ENCODE assay signal across 8 mouse cellular contexts in genomic region chr13:23572218-23573033, GRCm38 (mm10). TPM values are rescaled to one million over a fixed set of nuclear protein-coding genes. Genes with fewer than 3 reads are reported as not detected.
DNase-seq lines count a peak whose midpoint lies in the region; ATAC-seq and TF ChIP-seq lines count a peak whose summit lies in the region.

No protein-coding gene starts in this region.

- no peak for TF ChIP-seq CTCF in lung, postnatal 0 days (IDR thresholded peaks at IDR 0.05)

- WGBS in lung, postnatal 0 days, result 16% methylated on average over 2 of the region's 2 CpGs
- 27% methylated on average over 2 of the region's 2 CpGs for WGBS in intestine, embryonic 15.5 days

- no peak for TF ChIP-seq EP300 in lung, postnatal 0 days (IDR thresholded peaks at IDR 0.05)

- no peaks in the 10 kb centered on the region for H3K36me3 ChIP-seq in lung, postnatal 0 days (ENCODE audit: insufficient read depth, low read length)
- H3K36me3 ChIP-seq in intestine, embryonic 15.5 days, result no peaks in the 10 kb centered on the region
- no peaks in the 10 kb centered on the region for H3K36me3 ChIP-seq in splenic B cell, adult 2 months (ENCODE audit: control insufficient read depth, insufficient read depth, low read length, poor library complexity, severe bottlenecking)

- no peaks in the 10 kb centered on the region for H3K9me3 ChIP-seq in lung, postnatal 0 days (ENCODE audit: low read length)
- H3K9me3 ChIP-seq in intestine, embryonic 15.5 days, result no peaks in the 10 kb centered on the region

- peak; percentile 18 for DNase-seq in lung, postnatal 0 days (ENCODE audit: low spot score)
- no peak for DNase-seq in lung, postnatal 4 days
- DNase-seq in embryo, embryonic 9.5 days (ENCODE audit: extremely low spot score), result peak; percentile 65
- DNase-seq in splenic B cell, adult 2 months (ENCODE audit: low read depth, low spot score), result peak; percentile 13
- DNase-seq in left cerebral cortex, adult 18-20 months (ENCODE audit: low spot score in 2 of 2), result no peak

- no peak for ATAC-seq in lung, postnatal 0 days
- ATAC-seq in intestine, embryonic 15.5 days, result no peak
- ATAC-seq in megakaryocyte-erythroid progenitor cell, adult 5-6 weeks (replicated peaks; ENCODE audit: low FRiP score, low TSS enrichment, poor library complexity, severe bottlenecking), result no peak
- ATAC-seq in monocyte, adult 5-6 weeks (replicated peaks; ENCODE audit: insufficient number of reproducible peaks, low FRiP score, low TSS enrichment, poor library complexity, severe bottlenecking), result no peak

- no peaks in the 10 kb centered on the region for H3K27me3 ChIP-seq in lung, postnatal 0 days (replicated peaks; ENCODE audit: insufficient read depth, low read length)
- no peaks in the 10 kb centered on the region for H3K27me3 ChIP-seq in intestine, embryonic 15.5 days (replicated peaks)
- H3K27me3 ChIP-seq in splenic B cell, adult 2 months (ENCODE audit: control insufficient read depth, insufficient read depth, low read length, poor library complexity, severe bottlenecking), result no peaks in the 10 kb centered on the region

- H3K4me2 ChIP-seq in lung, postnatal 0 days (replicated peaks; ENCODE audit: low read depth, low read length), result peak overlapping the region; percentile 64
- H3K4me2 ChIP-seq in intestine, embryonic 15.5 days (replicated peaks), result peak overlapping the region; percentile 66

- peak overlapping the region; percentile 17; the same call in 1 of the 2 replicates for H3K9ac ChIP-seq in lung, postnatal 0 days (replicated peaks; ENCODE audit: low read depth)
- H3K9ac ChIP-seq in intestine, embryonic 15.5 days, result peak overlapping the region; percentile 56

- H3K4me3 ChIP-seq in lung, postnatal 0 days (ENCODE audit: low read depth, low read length), result peak overlapping the region; percentile 33
- peak overlapping the region; percentile 42 for H3K4me3 ChIP-seq in intestine, embryonic 15.5 days (replicated peaks)

- H3K4me1 ChIP-seq in lung, postnatal 0 days (ENCODE audit: insufficient read depth, low read depth, low read length), result peaks cover 11% of the 10 kb centered on the region; the same call in 1 of the 2 replicates
- 0 out of 2 replicates have a peak, but pooled peaks cover 3% of the 10 kb centered on the region for H3K4me1 ChIP-seq in intestine, embryonic 15.5 days (replicated peaks)

- peak overlapping the region; percentile 48 for H3K27ac ChIP-seq in lung, postnatal 0 days (ENCODE audit: low read length)
- peak overlapping the region; percentile 93 for H3K27ac ChIP-seq in intestine, embryonic 15.5 days

RNA-seq across cellular contexts. Expression of gene Hist1h2bg, which starts 1.2 kb away (rescaled TPM):
- 1.3 and 1.9 TPM in 2 replicates for polyA plus RNA-seq in lung, postnatal 0 days (2015; fragmentation: Nextera tagmentation; extraction: Ambion mirVana)
- 7.1 and 11.5 TPM in 2 replicates for polyA plus RNA-seq in intestine, embryonic 15.5 days (2015; fragmentation: Nextera tagmentation; extraction: Ambion mirVana)
- 386 and 627 TPM in 2 replicates for total RNA-seq in megakaryocyte-erythroid progenitor cell, adult 5-6 weeks (2014; fragmentation: Nextera tagmentation)
- 891 and 1,210 TPM in 2 replicates for total RNA-seq in megakaryocyte-erythroid progenitor cell, adult 5-6 weeks (2017)
- total RNA-seq in left cerebral cortex, adult 18-20 months (2021), result 10 to 100 TPM; 61.6 to 70.8 TPM
- 86.4 to 193 TPM (median 86.9 TPM) in 3 replicates for total RNA-seq in monocyte, adult 5-6 weeks (2017)

RNA-seq across cellular contexts. Expression of gene Hist1h2ae, which starts 1.4 kb away (rescaled TPM):
- 7.1 and 7.9 TPM in 2 replicates for polyA plus RNA-seq in lung, postnatal 0 days (2015; fragmentation: Nextera tagmentation; extraction: Ambion mirVana)
- 76.9 and 89.5 TPM in 2 replicates for polyA plus RNA-seq in intestine, embryonic 15.5 days (2015; fragmentation: Nextera tagmentation; extraction: Ambion mirVana)
- total RNA-seq in megakaryocyte-erythroid progenitor cell, adult 5-6 weeks (2014; fragmentation: Nextera tagmentation), result 5.7 and 12.6 TPM in 2 replicates
- total RNA-seq in megakaryocyte-erythroid progenitor cell, adult 5-6 weeks (2017), result 237 and 359 TPM in 2 replicates
- 1 to 10 TPM; 4.3 to 7.1 TPM for total RNA-seq in left cerebral cortex, adult 18-20 months (2021)
- total RNA-seq in monocyte, adult 5-6 weeks (2017), result 6.1 to 28.4 TPM (median 15.0 TPM) in 3 replicates

RNA-seq across cellular contexts. Expression of gene Hist1h2bf, which starts 1.6 kb away (rescaled TPM):
- polyA plus RNA-seq in lung, postnatal 0 days (2015; fragmentation: Nextera tagmentation; extraction: Ambion mirVana), result 0.48 and 0.87 TPM in 2 replicates
- 4.2 and 4.5 TPM in 2 replicates for polyA plus RNA-seq in intestine, embryonic 15.5 days (2015; fragmentation: Nextera tagmentation; extraction: Ambion mirVana)
- 342 and 512 TPM in 2 replicates for total RNA-seq in megakaryocyte-erythroid progenitor cell, adult 5-6 weeks (2014; fragmentation: Nextera tagmentation)
- total RNA-seq in megakaryocyte-erythroid progenitor cell, adult 5-6 weeks (2017), result 329 and 662 TPM in 2 replicates
- total RNA-seq in left cerebral cortex, adult 18-20 months (2021), result 10 to 100 TPM; 14.7 to 26.1 TPM
- 19.2 to 51.4 TPM (median 45.4 TPM) in 3 replicates for total RNA-seq in monocyte, adult 5-6 weeks (2017)

RNA-seq across cellular contexts. Expression of gene Hist1h2ad, which starts 1.8 kb away (rescaled TPM):
- polyA plus RNA-seq in lung, postnatal 0 days (2015; fragmentation: Nextera tagmentation; extraction: Ambion mirVana), result 0.49 and 0.57 TPM in 2 replicates
- polyA plus RNA-seq in intestine, embryonic 15.5 days (2015; fragmentation: Nextera tagmentation; extraction: Ambion mirVana), result 1.8 and 3.0 TPM in 2 replicates
- total RNA-seq in megakaryocyte-erythroid progenitor cell, adult 5-6 weeks (2014; fragmentation: Nextera tagmentation), result 1.4 and 11.1 TPM in 2 replicates
- total RNA-seq in megakaryocyte-erythroid progenitor cell, adult 5-6 weeks (2017), result 1,263 and 1,317 TPM in 2 replicates
- total RNA-seq in left cerebral cortex, adult 18-20 months (2021), result 10 to 100 TPM in 1 of 2 experiments, 1 to 10 TPM in 1; 6.3 to 11.0 TPM
- 1.5 to 92.8 TPM (median 16.7 TPM) in 3 replicates for total RNA-seq in monocyte, adult 5-6 weeks (2017)

RNA-seq across cellular contexts. Expression of gene Hist1h3d, which starts 3.1 kb away (rescaled TPM):
- 0.62 and 1.3 TPM in 2 replicates for polyA plus RNA-seq in lung, postnatal 0 days (2015; fragmentation: Nextera tagmentation; extraction: Ambion mirVana)
- 5.2 and 6.2 TPM in 2 replicates for polyA plus RNA-seq in intestine, embryonic 15.5 days (2015; fragmentation: Nextera tagmentation; extraction: Ambion mirVana)
- 123 and 185 TPM in 2 replicates for total RNA-seq in megakaryocyte-erythroid progenitor cell, adult 5-6 weeks (2014; fragmentation: Nextera tagmentation)
- 84.0 and 189 TPM in 2 replicates for total RNA-seq in megakaryocyte-erythroid progenitor cell, adult 5-6 weeks (2017)
- total RNA-seq in left cerebral cortex, adult 18-20 months (2021), result 10 to 100 TPM in 1 of 2 experiments, 1 to 10 TPM in 1; 9.3 to 10.4 TPM
- total RNA-seq in monocyte, adult 5-6 weeks (2017), result 1.5 to 3.3 TPM (median 2.1 TPM) in 3 replicates

Comparison
In these comparisons a context has a peak if more than half of its experiments do, and no peak if none do; other contexts are left out.
1. DNase-seq: peak in lung, postnatal 0 days (single experiment), embryo, embryonic 9.5 days (single experiment) and splenic B cell, adult 2 months (single experiment); none in lung, postnatal 4 days (0 of 2) and left cerebral cortex, adult 18-20 months (0 of 2).